Mouse (Mus musculus) thymus, adult 2 months (tissue): ENCODE results near the gene Fsd1. TPM values are rescaled to one million over a fixed set of nuclear protein-coding genes. Genes with fewer than 3 reads are reported as not detected.
A peak's percentile ranks its signal among the peaks of the same experiment; 100 is the strongest.

Experiments used
- DNase-seq: peaks from one replicate; pipeline ENCODE4 v3.0.0; 2021
- H3K27ac ChIP-seq: fragments of 200-500 bp; 2 replicates; pipeline ENCODE4 v1.5.1; 2012; ENCODE audit warnings: low read length, control low read depth; ENCODE audit not compliant: control insufficient read depth, insufficient read depth
- H3K27me3 ChIP-seq: fragments of 200-500 bp; 2 replicates; pipeline ENCODE4 v1.6.1; 2012; ENCODE audit warnings: mild to moderate bottlenecking, low read length, moderate library complexity, mixed read lengths; ENCODE audit not compliant: control insufficient read depth, insufficient read depth
- H3K36me3 ChIP-seq: fragments of 200-500 bp; 2 replicates; pipeline ENCODE4 v1.6.1; 2012; ENCODE audit warnings: mild to moderate bottlenecking, low read length, moderate library complexity; ENCODE audit not compliant: control insufficient read depth, insufficient read depth
- H3K4me1 ChIP-seq: fragments of 200-500 bp; replicated peaks from 2 replicates; pipeline ENCODE4 v1.6.1; 2012; ENCODE audit warnings: low read length; ENCODE audit not compliant: control insufficient read depth, insufficient read depth
- H3K4me3 ChIP-seq: fragments of 200-500 bp; 2 replicates; pipeline ENCODE4 v1.5.1; 2012; ENCODE audit warnings: mild to moderate bottlenecking, low read length, control low read depth, moderate library complexity; ENCODE audit not compliant: control insufficient read depth, insufficient read depth
- CTCF ChIP-seq: fragments of 200-500 bp; IDR thresholded peaks from 2 replicates; pipeline ENCODE4 v1.5.1; 2012; ENCODE audit warnings: mild to moderate bottlenecking, control low read depth, low read length, moderate library complexity, borderline replicate concordance; ENCODE audit not compliant: control insufficient read depth, poor library complexity, insufficient read depth; ENCODE audit errors: extremely low read depth
- POLR2A ChIP-seq: fragments of 200-500 bp; IDR thresholded peaks from 2 replicates; pipeline ENCODE4 v1.6.1; 2012; ENCODE audit warnings: mild to moderate bottlenecking, low read length, control low read depth, moderate library complexity; ENCODE audit not compliant: control insufficient read depth, poor library complexity, insufficient read depth; ENCODE audit errors: extremely low read depth
- WGBS: fragments of 180-500 bp; shearing (Covaris S2); methylation state at CpG from one replicate; pipeline ENCODE4 v1.1.7; 2018; 5-methylcytosine and 5-hydroxymethylcytosine counted together
- polyA plus RNA-seq: library from polyadenylated mRNA; depleted of rRNA; stranded (reverse); fragments of >200 nt; gene quantifications from 2 replicates; pipeline ENCODE4 v1.2.3, GENCODE M21; 2012; rRNA removed

Gene Fsd1
- polyA plus RNA-seq, 1 experiment: 0.26 TPM

GRCm38 (mm10) chr17:56036901-56037287, 50.6 kb downstream of the Fsd1 start:
- Histone ChIP-seq H3K4me3 (no peak overlapping the region), H3K27me3 (no peaks in the 10 kb centered on the region), H3K27ac (no peak overlapping the region), H3K4me1 (peaks cover 38% of the 10 kb centered on the region), H3K36me3 (no peaks in the 10 kb centered on the region)
- WGBS: 35% methylated on average over 13 of the region's 13 CpGs
- TF ChIP-seq CTCF: no peak
- no peak for TF ChIP-seq POLR2A
- no peak for DNase-seq

- Histone ChIP-seq H3K4me1 (peaks cover 26% of the 10 kb centered on the region), H3K27me3 (no peaks in the 10 kb centered on the region), H3K36me3 (no peaks in the 10 kb centered on the region), H3K4me3 (no peak overlapping the region), H3K27ac (no peak overlapping the region)
- DNase-seq: no peak
- WGBS: 91% methylated on average over 8 of the region's 8 CpGs
- TF ChIP-seq POLR2A (no peak), CTCF (no peak)
Measured at GRCm38 (mm10) chr17:56038583-56039261, 52.4 kb downstream of the Fsd1 start.

GRCm38 (mm10) chr17:56039345-56039744, 53.0 kb downstream of the Fsd1 start:
- Histone ChIP-seq H3K27ac (no peak overlapping the region), H3K36me3 (no peaks in the 10 kb centered on the region), H3K4me3 (no peak overlapping the region), H3K4me1 (peaks cover 20% of the 10 kb centered on the region), H3K27me3 (no peaks in the 10 kb centered on the region)
- TF ChIP-seq CTCF: no peak
- no peak for TF ChIP-seq POLR2A
- no peak for DNase-seq
- 85% methylated on average over 4 of the region's 4 CpGs for WGBS

GRCm38 (mm10) chr17:56040030-56040856, 53.9 kb downstream of the Fsd1 start, which contains the start of gene Chaf1a:
TSS of gene Chaf1a (plus strand) at chr17:56040439.
- Histone ChIP-seq H3K4me3 (peak within 1 kb of the TSS; percentile 52), H3K27me3 (no peaks in the 10 kb centered on the region), H3K36me3 (no peaks in the 10 kb centered on the region), H3K4me1 (peaks cover 11% of the 10 kb centered on the region), H3K27ac (no peak within 1 kb of the TSS)
- TF ChIP-seq POLR2A (peak; percentile 61), CTCF (0 out of 2 replicates have a peak, but pooled peaks have one; percentile 44)
- DNase-seq: peak; percentile 97
- under 1% methylated on average over 68 of the region's 68 CpGs for WGBS

- Histone ChIP-seq H3K27me3 (no peaks in the 10 kb centered on the region), H3K27ac (no peak overlapping the region), H3K4me3 (peak overlapping the region; percentile 52), H3K36me3 (no peaks in the 10 kb centered on the region), H3K4me1 (peaks cover 10% of the 10 kb centered on the region)
- TF ChIP-seq CTCF: no peak
- TF ChIP-seq POLR2A: no peak
- 2% methylated on average over 12 of the region's 12 CpGs for WGBS
- DNase-seq: no peak
Measured at GRCm38 (mm10) chr17:56040857-56041163, 54.5 kb downstream of the Fsd1 start.

Other genes starting within 250 kb of the Fsd1 start
- gene Adgre4, start 236.5 kb upstream of the Fsd1 start, polyA plus RNA-seq: 1.2 and 1.3 TPM in 2 replicates
- 0.27 and 0.36 TPM in 2 replicates for gene Zfp119a, start 107.6 kb upstream of the Fsd1 start, polyA plus RNA-seq
- 1.6 and 1.9 TPM in 2 replicates for gene Zfp959, start 94.4 kb upstream of the Fsd1 start, polyA plus RNA-seq
- gene Zfp119b, start 37.0 kb upstream of the Fsd1 start, polyA plus RNA-seq: 0.17 and 0.23 TPM in 2 replicates
- 24.5 and 25.9 TPM in 2 replicates for gene Ebi3, start 33.9 kb upstream of the Fsd1 start, polyA plus RNA-seq
- 16.9 and 17.3 TPM in 2 replicates for gene Yju2, start 27.4 kb upstream of the Fsd1 start, polyA plus RNA-seq
- gene Shd, start 16.0 kb upstream of the Fsd1 start, polyA plus RNA-seq: 0.59 and 1.9 TPM in 2 replicates
- 16.4 and 22.2 TPM in 2 replicates for gene Stap2, start 19.1 kb downstream of the Fsd1 start, polyA plus RNA-seq
- gene Mpnd, start 19.2 kb downstream of the Fsd1 start, polyA plus RNA-seq: 180 and 188 TPM in 2 replicates
- 216 and 248 TPM in 2 replicates for gene Sh3gl1, start 50.1 kb downstream of the Fsd1 start, polyA plus RNA-seq
- gene Chaf1a, start 53.9 kb downstream of the Fsd1 start, polyA plus RNA-seq: 16.9 and 21.4 TPM in 2 replicates
- 76.7 and 93.1 TPM in 2 replicates for gene Ubxn6, start 88.5 kb downstream of the Fsd1 start, polyA plus RNA-seq
- 80.6 and 83.3 TPM in 2 replicates for gene Hdgfl2, start 93.1 kb downstream of the Fsd1 start, polyA plus RNA-seq
- gene Plin4, start 123.3 kb downstream of the Fsd1 start, polyA plus RNA-seq: 16.7 and 29.0 TPM in 2 replicates
- gene Plin5, start 131.1 kb downstream of the Fsd1 start, polyA plus RNA-seq: 6.2 and 11.7 TPM in 2 replicates
- gene Lrg1, start 135.5 kb downstream of the Fsd1 start, polyA plus RNA-seq: 23.5 and 27.0 TPM in 2 replicates
- 3.8 and 4.9 TPM in 2 replicates for gene Sema6b, start 153.8 kb downstream of the Fsd1 start, polyA plus RNA-seq
- gene Tnfaip8l1, start 176.0 kb downstream of the Fsd1 start, polyA plus RNA-seq: 21.6 and 26.8 TPM in 2 replicates
- 57.4 and 62.3 TPM in 2 replicates for gene Mydgf, start 197.4 kb downstream of the Fsd1 start, polyA plus RNA-seq
- gene Dpp9, start 232.4 kb downstream of the Fsd1 start, polyA plus RNA-seq: 85.6 and 95.2 TPM in 2 replicates